Mouse (Mus musculus): Measurements from ENCODE around the gene Phc3.

DNA sequence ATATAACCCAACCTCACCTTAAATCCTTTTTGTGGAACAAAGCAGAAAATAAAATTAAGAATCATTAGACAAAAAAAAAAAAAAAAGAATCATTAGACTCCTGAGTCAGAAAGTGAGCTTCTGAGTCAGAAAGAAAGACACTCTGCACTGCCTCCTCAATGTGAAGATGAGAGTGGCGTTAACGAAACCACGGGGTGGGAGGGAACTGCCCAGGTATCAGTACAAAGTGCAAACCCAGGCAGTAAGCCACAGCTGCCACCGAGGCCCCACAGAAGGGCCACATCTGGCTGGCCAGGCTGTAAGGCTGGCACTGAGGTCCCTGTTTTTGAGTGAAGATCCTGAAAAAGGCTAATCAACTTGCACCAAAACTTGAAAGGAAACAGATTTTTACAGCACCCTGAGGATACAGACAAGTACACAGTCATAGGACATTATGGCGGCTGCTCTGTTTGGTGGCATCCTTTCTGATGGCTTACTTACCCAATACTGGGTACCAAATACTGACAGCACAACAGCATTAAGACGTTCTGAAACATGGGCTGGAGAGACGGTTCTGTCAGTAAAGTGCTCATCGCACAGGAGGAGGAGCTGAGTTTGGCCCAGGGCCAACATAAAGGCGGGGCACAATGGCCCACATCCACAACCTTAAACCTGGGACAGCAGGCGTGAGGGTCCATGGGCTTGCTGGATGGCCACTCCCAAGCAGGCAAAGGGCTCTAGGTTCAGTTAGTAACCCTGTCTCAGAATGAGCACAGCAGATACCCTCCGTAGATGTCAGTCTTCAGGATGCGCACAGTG is 16.7 kb downstream of the Phc3 start:
- TF ChIP-seq POLR2A (IDR thresholded peaks at IDR 0.05; ENCODE audit: borderline replicate concordance, insufficient read depth, low read length) (no peak), CTCF (IDR thresholded peaks at IDR 0.05; ENCODE audit: borderline replicate concordance, insufficient read depth, low read depth, low read length) (no peak)
